Mouse (Mus musculus) cortical plate, adult 2 months (tissue): ENCODE results near the gene Fate1. TPM values are rescaled to one million over a fixed set of nuclear protein-coding genes. Genes with fewer than 3 reads are reported as not detected.

Experiments used
- H3K27ac ChIP-seq: fragments of 200-500 bp; 2 replicates; pipeline ENCODE4 v1.5.1; 2012; ENCODE audit warnings: low read length, control low read depth, inconsistent platforms; ENCODE audit not compliant: insufficient read depth
- H3K4me1 ChIP-seq: fragments of 200-500 bp; 2 replicates; pipeline ENCODE4 v1.6.1; 2011; ENCODE audit warnings: low read length; ENCODE audit not compliant: control insufficient read depth, insufficient read depth
- H3K4me3 ChIP-seq: fragments of 200-500 bp; 2 replicates; pipeline ENCODE4 v1.5.1; 2011; ENCODE audit warnings: mild to moderate bottlenecking, low read length, control low read depth; ENCODE audit not compliant: insufficient read depth
- CTCF ChIP-seq: fragments of 200-500 bp; IDR thresholded peaks from 2 replicates; pipeline ENCODE4 v1.5.1; 2011; ENCODE audit warnings: mild to moderate bottlenecking, control low read depth, low read length; ENCODE audit not compliant: insufficient read depth; ENCODE audit errors: extremely low read depth
- POLR2A ChIP-seq: fragments of 200-500 bp; IDR thresholded peaks from 2 replicates; pipeline ENCODE4 v1.6.1; 2011; ENCODE audit warnings: mild to moderate bottlenecking, low read length, control low read depth; ENCODE audit not compliant: insufficient read depth; ENCODE audit errors: extremely low read depth
- polyA plus RNA-seq: library from polyadenylated mRNA; depleted of rRNA; stranded (reverse); fragments of >200 nt; gene quantifications from 2 replicates; pipeline ENCODE4 v1.2.3, GENCODE M21; 2012; rRNA removed

The Fate1 gene
- polyA plus RNA-seq, 1 experiment: 0.46 TPM

DNA sequence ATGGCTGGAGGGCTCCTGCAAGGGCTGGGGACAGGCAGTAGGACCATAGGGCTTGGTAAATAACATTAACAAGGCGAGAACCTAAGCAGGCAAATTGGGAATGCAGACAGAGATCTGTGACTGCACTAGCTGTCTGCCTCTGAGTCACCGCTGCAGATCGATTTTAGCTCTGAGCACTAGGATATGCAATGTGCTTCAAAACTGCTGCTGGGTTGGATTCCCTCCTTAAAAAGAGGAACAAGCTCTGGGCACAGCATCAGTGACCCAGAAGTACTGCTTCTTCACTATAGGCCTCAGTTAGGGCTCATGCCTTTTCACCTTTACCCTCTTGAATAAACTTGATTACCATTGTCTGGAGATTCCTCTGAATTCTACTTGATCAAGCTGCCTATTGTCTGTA lies 50.8 kb downstream of the Fate1 start:
- Histone ChIP-seq H3K27ac (no peak overlapping the region), H3K4me1 (no peaks in the 10 kb centered on the region), H3K4me3 (no peak overlapping the region)
- TF ChIP-seq CTCF (no peak), POLR2A (no peak)

Other genes starting within 250 kb of the Fate1 start
- 21.7 and 22.8 TPM in 2 replicates for gene Vma21, start 157.1 kb upstream of the Fate1 start, polyA plus RNA-seq
- 1.5 TPM in 2 replicates for gene Gm1141, start 52.0 kb upstream of the Fate1 start, polyA plus RNA-seq
- 27.6 and 28.4 TPM in 2 replicates for gene Prrg3, start 10.4 kb upstream of the Fate1 start, polyA plus RNA-seq
- 0.54 and 0.66 TPM in 2 replicates for gene Cnga2, start 18.9 kb downstream of the Fate1 start, polyA plus RNA-seq
- gene Magea4, start 249.0 kb downstream of the Fate1 start, polyA plus RNA-seq: not detected in 2 replicates